Mouse (Mus musculus): ENCODE measurements around the gene Hnrnpll. TPM values are rescaled to one million over a fixed set of nuclear protein-coding genes. Genes with fewer than 3 reads are reported as not detected.
"Not testable (repeated sequence)": the region's sequence is repeated elsewhere in the genome, so short reads cannot be mapped to it uniquely, and the experiment has no call there.

The Hnrnpll gene
- polyA plus RNA-seq, 2 experiments from 2014 or later: 22.2 to 32.4 TPM

GRCm38 (mm10) chr17:80059731-80060130 lies 2.4 kb downstream of the Hnrnpll start:
- no peak for ATAC-seq

- no peak for ATAC-seq
Observed at GRCm38 (mm10) chr17:80058501-80058900, 3.6 kb downstream of the Hnrnpll start.

GRCm38 (mm10) chr17:80053931-80054734 lies 8.0 kb downstream of the Hnrnpll start:
- no peak for ATAC-seq

GRCm38 (mm10) chr17:80051682-80052081 lies 10.5 kb downstream of the Hnrnpll start:
- ATAC-seq: no peak

GRCm38 (mm10) chr17:80049300-80049699 lies 12.8 kb downstream of the Hnrnpll start:
- not testable (repeated sequence) for ATAC-seq

- peak; percentile 58 for ATAC-seq
Observed at GRCm38 (mm10) chr17:80048230-80048629, 13.9 kb downstream of the Hnrnpll start.

- no peak for ATAC-seq
Observed at GRCm38 (mm10) chr17:80041739-80042138, 20.4 kb downstream of the Hnrnpll start.

GRCm38 (mm10) chr17:80028675-80029074 lies 33.5 kb downstream of the Hnrnpll start:
- ATAC-seq: no peak

- ATAC-seq: no peak
Observed at GRCm38 (mm10) chr17:80026189-80026936, 35.8 kb downstream of the Hnrnpll start.

- no peak for ATAC-seq
Observed at GRCm38 (mm10) chr17:80022090-80022489, 40.0 kb downstream of the Hnrnpll start.

- no peak for ATAC-seq
Observed at GRCm38 (mm10) chr17:80020495-80020894, 41.6 kb downstream of the Hnrnpll start.

GRCm38 (mm10) chr17:80018976-80019541 lies 43.1 kb downstream of the Hnrnpll start:
- ATAC-seq: no peak

GRCm38 (mm10) chr17:80018239-80018975 lies 43.7 kb downstream of the Hnrnpll start:
- no peak for ATAC-seq

- ATAC-seq: no peak
Observed at GRCm38 (mm10) chr17:80017389-80017788, 44.7 kb downstream of the Hnrnpll start.

GRCm38 (mm10) chr17:80016400-80016799 lies 45.7 kb downstream of the Hnrnpll start:
- ATAC-seq: not testable (repeated sequence)

GRCm38 (mm10) chr17:80014361-80014809 lies 47.7 kb downstream of the Hnrnpll start:
- no peak for ATAC-seq

GRCm38 (mm10) chr17:80009926-80010325 lies 52.2 kb downstream of the Hnrnpll start:
- no peak for ATAC-seq

- ATAC-seq: no peak
Observed at GRCm38 (mm10) chr17:80008847-80009246, 53.3 kb downstream of the Hnrnpll start.

GRCm38 (mm10) chr17:80004345-80005239 lies 57.5 kb downstream of the Hnrnpll start:
- ATAC-seq: no peak

- ATAC-seq: not testable (repeated sequence)
Observed at GRCm38 (mm10) chr17:80003851-80004250, 58.3 kb downstream of the Hnrnpll start.

GRCm38 (mm10) chr17:80002385-80002852 lies 59.7 kb downstream of the Hnrnpll start:
- no peak for ATAC-seq

Data from activated CD4-positive, CD25-positive, alpha-beta regulatory T cell, adult 4 months (primary cell).